Mouse (Mus musculus) stomach, postnatal 0 days (tissue): ENCODE data around the gene Gm20458. TPM values are rescaled to one million over a fixed set of nuclear protein-coding genes. Genes with fewer than 3 reads are reported as not detected.

Experiments used
- ATAC-seq: fragments of 200-750 bp; cut with Nextera tagmentation; 2 replicates; pipeline ENCODE4 v1.8.0; 2017; ENCODE audit not compliant: low FRiP score, low TSS enrichment
- DNase-seq: peaks from one replicate; pipeline ENCODE4 v3.0.0-alpha.2; 2016; ENCODE audit warnings: low spot score
- H3K27ac ChIP-seq: fragments of 300-500 bp; sonication (generic); replicated peaks from 2 replicates; pipeline ENCODE4 v1.5.1; 2014; ENCODE audit warnings: mild to moderate bottlenecking, control low read depth
- H3K27me3 ChIP-seq: fragments of 300-500 bp; sonication (generic); 2 replicates; pipeline ENCODE4 v1.6.1; 2014; ENCODE audit warnings: low read length; ENCODE audit not compliant: control insufficient read depth, insufficient read depth
- H3K36me3 ChIP-seq: fragments of 300-500 bp; sonication (generic); 2 replicates; pipeline ENCODE4 v1.6.1; 2014; ENCODE audit warnings: low read length, mixed read lengths; ENCODE audit not compliant: control insufficient read depth, insufficient read depth
- H3K4me1 ChIP-seq: fragments of 300-500 bp; sonication (generic); replicated peaks from 2 replicates; pipeline ENCODE4 v1.6.1; 2014; ENCODE audit warnings: antibody characterized with exemption; ENCODE audit not compliant: control insufficient read depth, insufficient read depth
- H3K4me2 ChIP-seq: fragments of 300-500 bp; sonication (generic); replicated peaks from 2 replicates; pipeline ENCODE4 v1.6.1; 2014; ENCODE audit warnings: low read depth, mild to moderate bottlenecking, control low read depth, moderate library complexity
- H3K4me3 ChIP-seq: fragments of 300-500 bp; sonication (generic); 2 replicates; pipeline ENCODE4 v1.5.1; 2014; ENCODE audit warnings: low read depth, low read length, control low read depth
- H3K9ac ChIP-seq: fragments of 300-500 bp; sonication (generic); 2 replicates; pipeline ENCODE4 v1.6.1; 2014; ENCODE audit warnings: mild to moderate bottlenecking, low read length, control low read depth, mixed read lengths
- H3K9me3 ChIP-seq: fragments of 300-500 bp; sonication (generic); 2 replicates; pipeline ENCODE4 v1.6.1; 2016; ENCODE audit warnings: low read length; ENCODE audit not compliant: control insufficient read depth
- CTCF ChIP-seq: IDR thresholded peaks from 2 replicates; pipeline ENCODE4 v1.5.1; 2016; ENCODE audit warnings: antibody characterized with exemption, low read depth, mild to moderate bottlenecking, moderate library complexity
- EP300 ChIP-seq: optimal IDR thresholded peaks from 2 replicates; pipeline ENCODE3; 2016; ENCODE audit warnings: antibody characterized with exemption
- WGBS: fragments of 180-500 bp; shearing (Covaris S2); extraction: QIAGEN DNeasy Blood & Tissue Kit; methylation state at CpG from one replicate; pipeline ENCODE4 v1.1.7; 2014; 5-methylcytosine and 5-hydroxymethylcytosine counted together
- polyA plus RNA-seq: library from polyadenylated mRNA; unstranded; fragments of >200 nt; fragmentation: Nextera tagmentation; extraction: Ambion mirVana; gene quantifications from 2 replicates; pipeline ENCODE4 v1.2.1, GENCODE M21; 2015

Gm20458 gene
- polyA plus RNA-seq, 1 experiment from 2014 or later: 28.1 TPM

DNA sequence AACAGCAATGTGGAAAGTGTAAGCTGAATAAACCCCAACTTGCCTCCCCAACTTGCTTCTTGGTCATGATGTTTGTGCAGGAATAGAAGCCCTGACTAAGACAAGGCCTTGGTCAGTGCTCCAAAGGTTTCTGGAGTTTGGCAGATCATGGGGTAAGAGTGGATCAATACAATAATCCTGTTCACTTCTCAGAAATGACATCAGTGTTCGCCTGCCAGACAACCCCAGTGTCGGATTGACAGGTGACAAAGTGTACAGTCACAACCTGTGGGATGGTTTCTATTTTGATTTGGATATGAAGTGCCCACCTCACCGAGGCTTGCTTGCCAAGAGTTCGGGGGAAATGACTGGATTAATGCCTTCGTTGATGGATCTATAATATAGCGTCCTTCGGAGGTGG is 39.5 kb upstream of the Gm20458 start:
- ATAC-seq (no peak), DNase-seq (no peak)
- Histone ChIP-seq H3K27ac (peak overlapping the region; percentile 78), H3K27me3 (no peaks in the 10 kb centered on the region), H3K4me3 (no peak overlapping the region), H3K36me3 (peaks cover 6% of the 10 kb centered on the region; the same call in 1 of the 2 replicates), H3K9ac (no peak overlapping the region), H3K9me3 (no peaks in the 10 kb centered on the region), H3K4me1 (no peaks in the 10 kb centered on the region), H3K4me2 (no peak overlapping the region)
- WGBS: 66% methylated on average over 7 of the region's 7 CpGs
- TF ChIP-seq EP300: no peak
- no peak for TF ChIP-seq CTCF

- WGBS: 64% methylated on average over 8 of the region's 8 CpGs
Measured at GRCm38 (mm10) chr2:164421979-164422378, 38.8 kb upstream of the Gm20458 start.

DNA sequence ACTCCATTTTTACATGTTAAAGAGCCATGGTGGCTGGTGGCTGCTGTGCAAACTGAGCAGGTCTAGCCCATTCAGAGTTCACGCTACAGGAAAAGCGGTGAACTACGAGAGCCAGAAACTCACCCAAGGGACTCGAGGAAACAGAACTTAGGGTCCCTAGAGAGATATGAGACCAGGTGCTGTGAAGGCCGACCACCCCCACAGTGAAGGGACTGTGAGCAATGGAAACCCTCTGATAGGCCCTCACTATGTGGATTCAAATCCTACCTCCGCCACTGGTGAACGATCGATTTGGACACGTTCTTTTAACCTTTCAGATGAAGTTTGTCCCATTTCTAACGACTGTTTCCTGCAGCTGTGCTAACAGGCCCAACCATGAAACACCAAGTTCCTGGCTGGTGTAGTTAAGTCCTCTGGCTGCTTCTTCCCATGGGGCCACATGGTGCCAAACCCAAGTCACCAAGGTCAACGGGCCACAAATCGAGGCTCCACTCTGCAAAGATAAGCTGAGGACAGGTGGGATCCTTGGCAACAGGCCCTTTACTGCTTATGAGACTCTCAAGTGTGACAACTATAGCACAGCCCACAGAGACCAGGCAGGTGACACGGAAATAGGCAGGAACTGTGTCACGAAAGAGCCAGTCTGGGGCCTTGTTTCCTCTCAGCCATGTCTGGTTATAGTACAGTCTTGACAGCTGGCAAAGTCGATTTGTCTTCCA is 37.9 kb upstream of the Gm20458 start:
- H3K4me3 ChIP-seq: no peak overlapping the region
- ATAC-seq: no peak
- TF ChIP-seq CTCF: no peak
- TF ChIP-seq EP300: no peak
- H3K4me2 ChIP-seq: no peak overlapping the region
- no peaks in the 10 kb centered on the region for H3K9me3 ChIP-seq
- H3K9ac ChIP-seq: no peak overlapping the region
- no peaks in the 10 kb centered on the region for H3K4me1 ChIP-seq
- WGBS: 81% methylated on average over 15 of the region's 15 CpGs
- peak overlapping the region; percentile 78 for H3K27ac ChIP-seq
- DNase-seq: no peak
- peaks cover 13% of the 10 kb centered on the region for H3K36me3 ChIP-seq
- H3K27me3 ChIP-seq: no peaks in the 10 kb centered on the region

More at GRCm38 (mm10) chr2:164421979-164422378, 38.8 kb upstream of the Gm20458 start:
- peaks cover 10% of the 10 kb centered on the region for H3K36me3 ChIP-seq
- H3K4me1 ChIP-seq: no peaks in the 10 kb centered on the region
- H3K27ac ChIP-seq: peak overlapping the region; percentile 78
- no peaks in the 10 kb centered on the region for H3K9me3 ChIP-seq
- ATAC-seq: no peak
- no peak overlapping the region for H3K9ac ChIP-seq
- H3K27me3 ChIP-seq: no peaks in the 10 kb centered on the region
- no peak overlapping the region for H3K4me2 ChIP-seq
- TF ChIP-seq CTCF (no peak), EP300 (peak; percentile 28)
- H3K4me3 ChIP-seq: no peak overlapping the region
- DNase-seq: no peak

- Histone ChIP-seq H3K4me3 (no peak overlapping the region), H3K9ac (no peak overlapping the region), H3K27me3 (no peaks in the 10 kb centered on the region), H3K4me1 (no peaks in the 10 kb centered on the region), H3K27ac (no peak overlapping the region), H3K9me3 (no peaks in the 10 kb centered on the region), H3K36me3 (peaks cover 13% of the 10 kb centered on the region), H3K4me2 (no peak overlapping the region)
- DNase-seq: no peak
- 83% methylated on average over 11 of the region's 11 CpGs for WGBS
- ATAC-seq: no peak
- TF ChIP-seq CTCF (no peak), EP300 (no peak)
Measured at GRCm38 (mm10) chr2:164423464-164423863, 37.3 kb upstream of the Gm20458 start.

DNA sequence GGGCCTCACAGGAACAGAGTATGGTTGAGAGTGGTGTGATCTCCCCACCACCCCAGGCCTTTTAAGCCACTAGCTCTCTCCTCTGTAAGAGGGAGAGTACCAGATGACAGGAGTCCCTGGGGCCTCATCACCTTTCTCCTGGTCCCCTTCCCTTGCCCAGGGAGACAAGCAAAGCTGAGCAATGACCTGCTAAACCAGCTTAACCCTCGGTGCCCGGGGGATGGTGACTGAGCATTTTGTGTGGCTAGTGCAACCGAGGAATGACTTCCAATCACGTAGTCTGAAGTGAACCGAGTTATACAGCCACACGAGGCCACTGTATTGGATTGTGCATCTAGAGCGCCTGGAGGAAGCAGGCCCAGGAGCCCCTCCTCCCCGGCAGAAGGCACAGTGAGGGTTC is 36.4 kb upstream of the Gm20458 start:
- no peak for TF ChIP-seq EP300
- Histone ChIP-seq H3K27ac (no peak overlapping the region), H3K4me3 (no peak overlapping the region), H3K9me3 (no peaks in the 10 kb centered on the region), H3K4me2 (no peak overlapping the region), H3K27me3 (no peaks in the 10 kb centered on the region), H3K4me1 (no peaks in the 10 kb centered on the region), H3K36me3 (peaks cover 22% of the 10 kb centered on the region), H3K9ac (no peak overlapping the region)
- ATAC-seq (no peak), DNase-seq (no peak)
- 92% methylated on average over 8 of the region's 8 CpGs for WGBS

- Histone ChIP-seq H3K4me1 (no peaks in the 10 kb centered on the region), H3K9ac (no peak overlapping the region), H3K9me3 (no peaks in the 10 kb centered on the region), H3K36me3 (peaks cover 22% of the 10 kb centered on the region), H3K27ac (no peak overlapping the region), H3K4me2 (no peak overlapping the region), H3K4me3 (no peak overlapping the region), H3K27me3 (no peaks in the 10 kb centered on the region)
- DNase-seq (no peak), ATAC-seq (no peak)
- TF ChIP-seq CTCF (no peak), EP300 (no peak)
- WGBS: 80% methylated on average over 5 of the region's 5 CpGs
Measured at GRCm38 (mm10) chr2:164425401-164425800, 35.4 kb upstream of the Gm20458 start.
